Mouse (Mus musculus): ENCODE measurements around the gene Vrk1.

Gene Vrk1

DNA sequence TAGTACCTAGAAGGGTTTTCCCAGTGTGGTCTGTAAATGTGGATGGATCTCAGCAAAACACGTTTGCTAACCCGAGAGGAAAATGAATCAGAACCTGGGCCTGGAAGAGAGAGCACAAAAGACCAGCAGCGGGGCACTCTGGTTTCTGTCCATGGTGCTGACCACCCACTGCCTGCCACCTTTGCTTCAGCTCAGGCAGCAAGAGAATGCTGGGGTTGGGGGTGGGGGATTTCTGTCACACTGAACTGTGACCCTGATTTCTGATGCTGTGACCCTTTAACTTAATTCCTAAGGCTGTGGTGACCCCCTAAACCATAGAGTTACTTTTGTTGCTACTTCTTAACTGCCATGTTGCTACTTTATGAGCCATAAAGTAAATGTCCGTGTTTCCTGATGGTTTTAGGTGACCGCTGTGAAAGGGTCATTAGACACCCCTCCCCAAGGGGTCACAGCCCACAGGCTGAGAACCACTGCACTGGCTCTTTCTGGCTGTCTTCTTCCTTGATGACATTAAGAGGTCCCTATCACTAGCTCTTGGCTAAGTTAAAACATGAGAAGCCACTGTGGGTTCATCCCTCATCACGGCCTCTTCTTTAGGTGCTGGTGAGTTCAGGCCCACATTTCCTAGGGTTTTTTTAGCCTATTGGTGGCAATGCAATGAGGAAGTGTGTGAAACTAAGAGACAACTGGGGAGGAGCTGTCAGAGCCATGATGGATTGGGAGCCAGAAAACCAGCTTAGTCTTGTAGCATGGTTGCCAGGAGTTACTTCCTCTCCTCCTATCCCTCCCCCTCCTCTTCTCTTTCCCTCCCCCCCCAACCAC lies 105.3 kb downstream of the Vrk1 start:
- peak; percentile 30 to 72 for DNase-seq (ENCODE audit: inconsistent age in 2 of 2, low spot score in 1 of 2)

DNA sequence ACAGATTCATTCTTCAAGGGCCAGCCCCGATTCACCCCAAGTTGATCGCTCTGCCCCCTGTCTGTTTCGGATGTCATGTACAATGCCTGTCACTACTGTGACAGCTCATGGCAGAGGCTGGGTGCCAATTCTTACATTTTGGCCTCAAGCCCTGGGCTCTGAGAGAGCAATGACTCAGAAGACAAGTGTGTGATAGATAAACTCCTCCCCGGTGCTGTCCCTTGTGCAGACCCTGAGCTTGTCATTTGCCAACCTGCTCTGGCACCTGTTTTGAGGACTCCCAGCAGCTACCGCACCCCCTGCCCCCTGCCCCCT lies 105.8 kb downstream of the Vrk1 start:
- peak; percentile 30 to 83 for DNase-seq (ENCODE audit: inconsistent age in 2 of 2, low spot score in 1 of 2)

DNA sequence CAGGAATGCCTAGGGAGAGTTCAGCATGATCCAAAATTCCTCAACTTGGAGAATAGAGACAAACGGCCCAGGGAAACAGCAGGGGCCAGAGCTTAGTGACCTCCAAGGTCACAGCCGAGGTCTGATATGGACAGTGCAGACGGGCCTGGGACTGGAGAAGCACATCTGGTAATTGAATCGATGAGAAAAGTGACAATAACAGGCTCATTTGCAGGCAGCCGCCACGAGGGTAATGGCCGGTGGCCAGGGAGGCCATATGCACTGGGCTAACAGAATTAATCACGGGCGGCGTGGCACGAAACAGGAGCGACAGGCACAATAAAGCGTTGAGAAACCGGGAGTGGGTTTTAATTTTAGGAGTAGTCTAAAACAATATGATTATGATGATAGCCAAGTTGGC lies 113.2 kb downstream of the Vrk1 start:
- peak in 1 of 2 experiments; percentile 21 for DNase-seq (ENCODE audit: inconsistent age in 2 of 2, low spot score in 1 of 2)

DNA sequence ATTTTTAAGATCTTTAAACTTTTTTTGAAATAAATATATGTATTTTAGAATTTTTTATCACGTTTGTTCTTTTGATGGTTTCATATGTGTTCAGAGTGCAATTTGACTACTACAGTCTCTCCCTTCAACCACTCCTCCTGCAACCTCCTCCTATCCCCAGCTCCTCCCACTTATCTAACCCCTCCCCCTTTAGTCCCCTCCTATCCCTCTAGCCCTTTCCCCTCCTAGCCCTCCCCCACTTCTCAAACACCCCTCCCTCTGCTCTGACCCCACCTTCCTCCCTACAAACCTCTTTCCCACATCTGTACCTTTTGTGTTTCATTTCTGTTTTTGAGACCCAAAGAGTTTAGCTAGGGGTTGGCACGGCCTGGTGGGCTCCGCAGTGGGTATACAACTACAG lies 114.6 kb downstream of the Vrk1 start:
- no peak for DNase-seq (ENCODE audit: inconsistent age in 2 of 2, low spot score in 1 of 2)
